Mouse (Mus musculus): ENCODE results near the gene Ccndbp1. TPM values are rescaled to one million over a fixed set of nuclear protein-coding genes. Genes with fewer than 3 reads are reported as not detected.

Ccndbp1 gene
- polyA plus RNA-seq, 1 experiment from 2014 or later, result 39.1 TPM

Other genes with a start within 250 kb of the Ccndbp1 start
- 3.0 to 6.3 TPM (median 6.0 TPM) in 3 replicates for gene Cdan1, start 158.3 kb upstream of the Ccndbp1 start, polyA plus RNA-seq (2018)
- gene Ttbk2, start 157.8 kb upstream of the Ccndbp1 start, polyA plus RNA-seq (2018), result 2.8 to 3.3 TPM (median 3.0 TPM) in 3 replicates
- 5.4 to 7.0 TPM (median 7.0 TPM) in 3 replicates for gene Ubr1, start 37.7 kb upstream of the Ccndbp1 start, polyA plus RNA-seq (2018)
- 9.6 to 11.4 TPM (median 10.7 TPM) in 3 replicates for gene Tmem62, start 31.4 kb upstream of the Ccndbp1 start, polyA plus RNA-seq (2018)
- gene Epb42, start 28.7 kb downstream of the Ccndbp1 start, polyA plus RNA-seq (2018), result not detected in 3 replicates
- gene Tgm5, start 77.4 kb downstream of the Ccndbp1 start, polyA plus RNA-seq (2018), result not detected in 3 replicates
- not detected in 3 replicates for gene Tgm7, start 101.4 kb downstream of the Ccndbp1 start, polyA plus RNA-seq (2018)
- 7.0 to 7.9 TPM (median 7.1 TPM) in 3 replicates for gene Adal, start 132.0 kb downstream of the Ccndbp1 start, polyA plus RNA-seq (2018)
- 4.3 to 10.6 TPM (median 10.2 TPM) in 3 replicates for gene Lcmt2, start 132.2 kb downstream of the Ccndbp1 start, polyA plus RNA-seq (2018)
- gene Tubgcp4, start 162.3 kb downstream of the Ccndbp1 start, polyA plus RNA-seq (2018), result 26.7 to 37.4 TPM (median 35.5 TPM) in 3 replicates
- gene Zscan29, start 162.7 kb downstream of the Ccndbp1 start, polyA plus RNA-seq (2018), result 16.2 to 24.6 TPM (median 22.3 TPM) in 3 replicates

Data from macrophage (primary cell).